Mouse (Mus musculus): ENCODE data around the gene Rcor2. TPM values are rescaled to one million over a fixed set of nuclear protein-coding genes. Genes with fewer than 3 reads are reported as not detected.

The Rcor2 gene
- polyA plus RNA-seq, 1 experiment = 206 TPM

DNA sequence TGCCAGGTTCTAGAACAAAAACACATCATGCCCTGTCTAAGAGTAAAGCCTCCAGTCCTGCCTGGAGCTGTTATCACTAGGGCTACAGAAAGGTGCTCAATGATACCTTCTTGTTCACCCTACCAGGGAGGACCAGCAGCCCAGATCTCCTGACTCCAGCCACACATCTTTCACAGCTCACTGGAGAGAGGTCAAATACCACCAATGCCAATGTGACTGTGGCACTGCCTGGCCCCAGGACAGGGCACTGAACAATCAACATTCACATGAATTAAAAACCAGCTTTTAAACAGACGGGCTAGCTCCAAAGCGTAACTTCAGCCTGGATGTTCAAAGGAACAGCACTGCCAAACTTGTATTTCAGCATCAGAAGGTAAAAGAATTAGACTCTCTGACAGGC lies 31.1 kb upstream of the Rcor2 start:
- Histone ChIP-seq H3K27me3 (replicated peaks) (no peaks in the 10 kb centered on the region), H3K36me3 (replicated peaks; ENCODE audit: low read length) (peaks cover 68% of the 10 kb centered on the region), H3K4me1 (peaks cover 58% of the 10 kb centered on the region), H3K4me3 (replicated peaks) (no peak overlapping the region), H3K9me3 (no peaks in the 10 kb centered on the region)
- no peak for TF ChIP-seq FLI1 (IDR thresholded peaks at IDR 0.05; ENCODE audit: low read length)
- no peak for TF ChIP-seq GATA1 (IDR thresholded peaks at IDR 0.05; ENCODE audit: borderline replicate concordance, low read length)

DNA sequence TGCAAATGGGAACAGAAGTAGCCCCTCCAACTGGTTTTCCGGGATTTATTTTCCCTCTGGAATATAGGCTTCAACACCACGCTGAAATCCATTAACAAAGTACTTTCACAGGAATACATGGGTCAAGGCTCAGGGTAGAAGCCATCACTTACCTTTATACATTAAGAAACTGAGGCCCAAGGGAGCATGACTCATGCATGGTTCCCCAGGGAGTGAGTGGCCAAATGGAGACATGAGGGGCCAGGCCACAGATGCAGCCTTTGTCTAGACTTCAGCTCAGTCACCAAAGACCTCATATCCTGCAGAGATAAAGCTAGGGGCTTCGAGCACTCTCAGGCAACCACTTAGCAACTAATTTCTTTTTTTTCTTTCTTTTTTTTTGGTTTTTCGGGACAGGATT lies 30.4 kb upstream of the Rcor2 start:
- peak overlapping the region; percentile 23 for H3K4me3 ChIP-seq (replicated peaks)
- H3K36me3 ChIP-seq (replicated peaks; ENCODE audit: low read length) = peaks cover 61% of the 10 kb centered on the region
- peaks cover 63% of the 10 kb centered on the region for H3K4me1 ChIP-seq
- no peaks in the 10 kb centered on the region for H3K9me3 ChIP-seq
- H3K27me3 ChIP-seq (replicated peaks) = no peaks in the 10 kb centered on the region
- TF ChIP-seq FLI1 (IDR thresholded peaks at IDR 0.05; ENCODE audit: low read length) (no peak), GATA1 (IDR thresholded peaks at IDR 0.05; ENCODE audit: borderline replicate concordance, low read length) (no peak)

DNA sequence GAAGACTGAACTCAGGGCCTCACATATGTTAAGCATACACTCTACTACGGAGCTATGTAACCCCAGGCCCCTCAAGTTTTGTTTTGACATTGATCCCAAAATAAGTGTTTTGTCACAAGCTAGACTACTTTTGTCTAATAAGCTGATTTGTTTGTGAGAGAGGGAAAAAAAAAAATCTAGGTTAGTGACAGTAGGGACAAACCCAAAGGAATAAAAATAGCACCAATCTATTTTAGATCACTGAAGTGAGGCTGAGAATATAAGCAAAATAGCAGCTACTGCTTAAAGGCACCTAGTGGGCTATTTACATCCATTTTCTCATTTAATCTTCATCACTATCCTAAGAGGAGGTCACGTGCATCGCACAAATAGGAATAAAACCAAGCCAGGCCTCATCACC lies 27.6 kb upstream of the Rcor2 start:
- peaks cover 35% of the 10 kb centered on the region for H3K36me3 ChIP-seq (replicated peaks; ENCODE audit: low read length)
- TF ChIP-seq GATA1 (IDR thresholded peaks at IDR 0.05; ENCODE audit: borderline replicate concordance, low read length) (no peak), FLI1 (IDR thresholded peaks at IDR 0.05; ENCODE audit: low read length) (no peak)
- H3K4me3 ChIP-seq (replicated peaks) = peak overlapping the region; percentile 99
- H3K27me3 ChIP-seq (replicated peaks) = peaks cover 17% of the 10 kb centered on the region
- peaks cover 61% of the 10 kb centered on the region for H3K4me1 ChIP-seq
- H3K9me3 ChIP-seq = no peaks in the 10 kb centered on the region

DNA sequence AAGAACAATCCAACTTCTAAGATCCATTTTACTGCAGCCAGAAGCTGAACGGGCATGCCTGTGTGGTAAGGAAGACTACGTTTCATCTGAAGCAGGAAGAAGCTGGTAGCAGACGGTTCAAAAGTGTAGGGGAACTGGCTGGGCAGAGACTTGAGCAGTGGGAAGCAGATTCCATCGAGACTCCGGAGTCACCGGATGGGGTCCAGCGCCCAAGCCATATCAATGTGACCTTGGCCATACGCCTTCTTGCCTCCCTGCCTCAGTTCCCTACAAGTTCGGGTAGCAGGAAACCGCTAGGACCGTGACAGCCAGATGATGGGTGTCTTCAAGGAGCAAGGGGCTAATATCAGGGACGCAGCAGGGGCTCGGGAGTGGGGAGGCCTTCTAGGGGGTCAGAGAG lies 26.8 kb upstream of the Rcor2 start:
- peaks cover 55% of the 10 kb centered on the region for H3K4me1 ChIP-seq
- peaks cover 23% of the 10 kb centered on the region for H3K27me3 ChIP-seq (replicated peaks)
- H3K9me3 ChIP-seq = no peaks in the 10 kb centered on the region
- TF ChIP-seq GATA1 (IDR thresholded peaks at IDR 0.05; ENCODE audit: borderline replicate concordance, low read length) (no peak), FLI1 (IDR thresholded peaks at IDR 0.05; ENCODE audit: low read length) (no peak)
- peak overlapping the region; percentile 99 for H3K4me3 ChIP-seq (replicated peaks)
- peaks cover 33% of the 10 kb centered on the region for H3K36me3 ChIP-seq (replicated peaks; ENCODE audit: low read length)

DNA sequence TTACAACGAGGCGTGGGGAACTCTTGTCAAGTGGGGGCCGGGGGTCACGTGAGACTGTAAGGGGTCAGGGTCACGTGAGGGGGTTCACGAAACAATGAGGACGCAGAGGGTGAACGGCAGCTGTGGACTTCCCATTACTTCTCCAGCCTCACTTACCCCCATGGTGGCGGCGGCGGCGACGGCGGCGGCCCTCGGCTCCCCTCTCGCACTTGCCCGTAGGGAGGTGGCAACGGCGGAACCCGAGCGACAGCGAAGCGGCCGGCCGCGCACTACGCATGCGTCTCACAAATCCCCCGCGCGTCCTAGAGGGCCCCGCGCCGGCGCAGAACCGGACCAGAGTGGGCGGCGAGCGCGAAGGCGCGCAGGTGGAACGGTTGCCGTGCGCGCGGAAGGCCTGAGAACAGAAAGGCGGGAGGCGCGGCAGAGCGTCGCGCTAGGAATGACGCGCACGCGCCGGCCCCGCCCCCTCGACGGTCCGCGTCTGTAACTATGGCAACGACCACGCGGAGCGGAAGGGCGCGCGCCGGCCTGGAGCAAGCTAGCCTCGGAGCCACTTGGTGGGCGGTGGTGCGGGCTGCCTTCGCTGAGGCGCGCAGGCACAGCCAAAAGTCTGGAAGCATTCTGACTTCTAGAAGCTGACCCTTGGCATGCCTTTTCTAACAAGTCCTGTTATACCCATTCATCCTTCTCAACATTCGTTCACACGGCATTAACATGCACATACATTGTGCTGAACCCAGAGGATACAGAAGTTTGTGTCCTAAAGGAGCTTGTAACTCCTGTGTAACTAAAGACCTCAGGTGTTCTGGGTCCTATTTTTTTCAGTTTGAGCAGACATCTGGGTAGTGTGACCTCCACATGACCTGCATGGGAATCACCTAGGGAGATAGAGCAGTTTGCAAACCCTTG lies 26.1 kb upstream of the Rcor2 start, which contains the start of gene Naa40:
Gene Naa40, minus strand, starts transcription at position 402 of the 909 bp plus-strand sequence.
- Histone ChIP-seq H3K4me1 (peaks cover 50% of the 10 kb centered on the region), H3K27me3 (replicated peaks) (peaks cover 24% of the 10 kb centered on the region), H3K9me3 (no peaks in the 10 kb centered on the region), H3K36me3 (replicated peaks; ENCODE audit: low read length) (peaks cover 26% of the 10 kb centered on the region), H3K4me3 (replicated peaks) (peak within 1 kb of the TSS; percentile 99)
- TF ChIP-seq GATA1 (IDR thresholded peaks at IDR 0.05; ENCODE audit: borderline replicate concordance, low read length) = no peak
- no peak for TF ChIP-seq FLI1 (IDR thresholded peaks at IDR 0.05; ENCODE audit: low read length)

DNA sequence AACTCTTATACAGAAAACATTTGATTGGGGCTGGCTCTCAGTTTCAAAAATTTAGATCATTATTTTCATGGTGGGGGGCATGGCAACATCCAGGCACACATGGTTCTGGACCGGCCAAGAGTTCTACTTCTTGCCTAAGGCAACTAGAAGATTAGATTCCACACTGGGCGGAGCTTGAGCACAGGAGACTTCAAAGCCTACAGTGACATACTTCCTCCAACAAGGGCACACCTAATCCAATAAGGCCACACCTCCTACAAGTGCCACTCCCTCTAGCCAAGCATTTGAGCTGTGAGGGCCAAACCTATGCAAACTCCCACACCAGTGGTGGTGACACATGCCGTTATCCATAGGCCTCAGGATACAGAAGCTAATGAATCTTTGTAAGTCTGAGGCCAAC lies 21.1 kb upstream of the Rcor2 start:
- no peaks in the 10 kb centered on the region for H3K9me3 ChIP-seq
- no peaks in the 10 kb centered on the region for H3K36me3 ChIP-seq (replicated peaks; ENCODE audit: low read length)
- H3K27me3 ChIP-seq (replicated peaks) = peaks cover 24% of the 10 kb centered on the region
- TF ChIP-seq FLI1 (IDR thresholded peaks at IDR 0.05; ENCODE audit: low read length) (no peak), GATA1 (IDR thresholded peaks at IDR 0.05; ENCODE audit: borderline replicate concordance, low read length) (no peak)
- peaks cover 24% of the 10 kb centered on the region for H3K4me1 ChIP-seq
- no peak overlapping the region for H3K4me3 ChIP-seq (replicated peaks)

DNA sequence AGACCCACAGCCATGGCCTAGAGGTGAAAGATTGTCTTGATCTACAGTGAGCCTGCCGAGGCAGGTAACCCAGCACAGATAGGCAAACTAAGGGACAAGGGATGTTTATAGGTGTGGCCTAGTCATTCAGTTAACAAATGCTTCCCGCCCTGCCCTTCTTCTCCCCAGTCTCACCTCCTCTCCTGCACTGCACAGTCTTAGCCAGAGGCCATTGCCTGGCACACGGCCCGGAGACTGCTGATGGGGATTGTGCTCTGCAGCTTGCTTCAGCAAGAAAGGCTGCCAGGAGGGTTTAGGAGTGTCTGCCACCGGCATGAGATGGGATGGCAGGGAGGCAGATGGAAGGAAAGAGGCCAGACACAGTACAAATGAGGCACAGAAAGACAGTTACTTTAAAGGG lies 9.2 kb upstream of the Rcor2 start:
- Histone ChIP-seq H3K9me3 (peaks cover 12% of the 10 kb centered on the region), H3K36me3 (replicated peaks; ENCODE audit: low read length) (no peaks in the 10 kb centered on the region), H3K4me3 (replicated peaks) (no peak overlapping the region), H3K27me3 (replicated peaks) (peaks cover 13% of the 10 kb centered on the region), H3K4me1 (peaks cover 6% of the 10 kb centered on the region)
- no peak for TF ChIP-seq GATA1 (IDR thresholded peaks at IDR 0.05; ENCODE audit: borderline replicate concordance, low read length)

DNA sequence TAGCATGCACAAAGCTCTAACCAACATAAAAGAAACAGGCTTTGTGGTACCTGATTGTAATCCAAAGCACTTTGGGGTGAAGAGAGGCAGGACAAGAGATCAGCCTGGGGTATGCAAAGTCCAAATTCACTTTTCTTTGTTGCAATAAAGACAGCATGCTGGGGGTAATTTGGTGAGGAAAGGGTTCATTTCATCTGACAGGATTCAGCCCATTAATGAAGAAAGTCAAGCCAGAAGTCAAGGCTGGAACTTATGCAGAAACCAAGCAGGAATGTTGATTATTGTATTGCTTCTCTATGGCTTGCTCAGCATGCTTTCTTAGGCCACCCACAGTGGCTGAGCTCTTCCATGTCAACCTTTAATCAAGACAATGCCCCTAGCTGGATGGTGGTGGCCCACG lies 5.6 kb upstream of the Rcor2 start:
- peaks cover 16% of the 10 kb centered on the region for H3K27me3 ChIP-seq (replicated peaks)
- TF ChIP-seq GATA1 (IDR thresholded peaks at IDR 0.05; ENCODE audit: borderline replicate concordance, low read length) (no peak), FLI1 (IDR thresholded peaks at IDR 0.05; ENCODE audit: low read length) (no peak)
- no peak overlapping the region for H3K4me3 ChIP-seq (replicated peaks)
- H3K36me3 ChIP-seq (replicated peaks; ENCODE audit: low read length) = no peaks in the 10 kb centered on the region
- H3K9me3 ChIP-seq = peaks cover 9% of the 10 kb centered on the region
- H3K4me1 ChIP-seq = peaks cover 37% of the 10 kb centered on the region

DNA sequence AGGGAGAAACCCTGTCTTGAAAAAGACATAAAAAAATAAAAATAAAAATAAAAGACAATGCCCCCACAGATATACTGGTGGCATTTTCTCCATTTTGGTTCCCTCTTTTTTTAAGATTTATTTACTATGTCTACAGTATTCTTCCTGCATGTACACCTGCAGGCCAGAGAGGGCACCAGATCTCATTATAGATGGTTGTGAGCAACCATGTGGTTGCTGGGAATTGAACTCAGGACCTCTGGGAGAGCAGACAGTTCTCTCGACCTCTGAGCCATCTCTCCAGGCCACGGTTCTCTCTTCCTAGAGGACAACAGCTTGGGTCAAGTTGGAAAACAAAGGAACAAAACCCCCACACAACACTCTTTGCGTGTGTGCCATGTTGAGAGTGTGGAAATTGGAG lies 5.2 kb upstream of the Rcor2 start:
- peaks cover 16% of the 10 kb centered on the region for H3K27me3 ChIP-seq (replicated peaks)
- no peak for TF ChIP-seq GATA1 (IDR thresholded peaks at IDR 0.05; ENCODE audit: borderline replicate concordance, low read length)
- TF ChIP-seq FLI1 (IDR thresholded peaks at IDR 0.05; ENCODE audit: low read length) = no peak

DNA sequence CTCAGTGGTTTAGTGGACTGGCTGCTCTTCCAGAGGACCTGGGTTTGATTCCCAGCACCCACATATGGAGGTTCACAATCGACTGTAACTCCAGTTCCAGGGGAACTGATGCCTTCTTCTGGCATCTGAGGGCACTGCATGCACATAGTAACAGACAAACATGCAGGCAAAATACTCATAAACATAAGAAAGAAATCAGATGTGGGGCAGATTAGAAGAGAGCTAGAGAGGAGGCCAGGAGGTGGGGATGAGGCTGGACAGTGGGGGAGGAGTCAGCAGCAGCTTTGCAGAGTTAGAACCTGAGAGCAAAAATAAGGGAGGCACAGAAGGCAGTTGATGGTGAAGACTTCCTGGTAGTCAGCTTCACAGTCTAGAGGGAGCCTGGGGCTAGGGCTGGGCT lies 4.5 kb upstream of the Rcor2 start:
- no peaks in the 10 kb centered on the region for H3K36me3 ChIP-seq (replicated peaks; ENCODE audit: low read length)
- peaks cover 9% of the 10 kb centered on the region for H3K9me3 ChIP-seq
- peaks cover 49% of the 10 kb centered on the region for H3K4me1 ChIP-seq
- peaks cover 15% of the 10 kb centered on the region for H3K27me3 ChIP-seq (replicated peaks)
- H3K4me3 ChIP-seq (replicated peaks) = no peak overlapping the region
- TF ChIP-seq FLI1 (IDR thresholded peaks at IDR 0.05; ENCODE audit: low read length) = no peak
- no peak for TF ChIP-seq GATA1 (IDR thresholded peaks at IDR 0.05; ENCODE audit: borderline replicate concordance, low read length)

More for the DNA sequence above, 5.2 kb upstream of the Rcor2 start:
- no peaks in the 10 kb centered on the region for H3K36me3 ChIP-seq (replicated peaks; ENCODE audit: low read length)
- H3K4me1 ChIP-seq = peaks cover 42% of the 10 kb centered on the region
- H3K4me3 ChIP-seq (replicated peaks) = no peak overlapping the region
- peaks cover 9% of the 10 kb centered on the region for H3K9me3 ChIP-seq
